Mouse (Mus musculus) olfactory bulb, adult 2 months (tissue): ENCODE measurements at regions not wholly inside any gene's neighbourhood (a gene's known extent, or its start where the extent isn't known, plus 50 kb on each side); places are given as distances from the start of the nearest gene placed in this dataset.

Experiments used
- CTCF ChIP-seq: fragments of 200-500 bp; IDR thresholded peaks from 2 replicates; pipeline ENCODE4 v1.5.1; 2012; ENCODE audit warnings: low read depth, mild to moderate bottlenecking, low read length, moderate library complexity; ENCODE audit not compliant: insufficient read depth
- POLR2A ChIP-seq: fragments of 200-500 bp; IDR thresholded peaks from 2 replicates; pipeline ENCODE4 v1.6.1; 2012; ENCODE audit warnings: mild to moderate bottlenecking, low read depth, low read length, moderate library complexity; ENCODE audit not compliant: insufficient read depth

GRCm38 (mm10) chr13:84399345-84400170, 177.5 kb downstream of the Tmem161b start:
- TF ChIP-seq POLR2A = no peak
- no peak for TF ChIP-seq CTCF
